Mouse (Mus musculus) intestine, embryonic 14.5 days (tissue): Measurements from ENCODE around the gene Erc2. TPM values are rescaled to one million over a fixed set of nuclear protein-coding genes. Genes with fewer than 3 reads are reported as not detected.
A peak's percentile ranks its signal among the peaks of the same experiment; 100 is the strongest.

Source experiments
- ATAC-seq: fragments of 200-750 bp; cut with Nextera tagmentation; replicated peaks from 2 replicates; pipeline ENCODE4 v1.8.0; 2017; ENCODE audit warnings: low read depth, moderate number of reproducible peaks, moderate TSS enrichment, moderate library complexity; ENCODE audit not compliant: low FRiP score, low TSS enrichment
- DNase-seq: peaks from one replicate; pipeline ENCODE4 v3.0.0-alpha.2; 2018; ENCODE audit warnings: low spot score
- H3K27ac ChIP-seq: fragments of 300-500 bp; sonication (generic); 2 replicates; pipeline ENCODE4 v1.5.1; 2014; ENCODE audit warnings: low read depth, mild to moderate bottlenecking, control low read depth
- H3K27me3 ChIP-seq: fragments of 300-500 bp; sonication (generic); replicated peaks from 2 replicates; pipeline ENCODE4 v1.6.1; 2014; ENCODE audit warnings: low read length, control low read depth; ENCODE audit not compliant: control insufficient read depth, insufficient read depth
- H3K36me3 ChIP-seq: fragments of 300-500 bp; sonication (generic); 2 replicates; pipeline ENCODE4 v1.6.1; 2014; ENCODE audit warnings: low read length, control low read depth; ENCODE audit not compliant: control insufficient read depth, insufficient read depth
- H3K4me1 ChIP-seq: fragments of 300-500 bp; sonication (generic); replicated peaks from 2 replicates; pipeline ENCODE4 v1.6.1; 2014; ENCODE audit warnings: low read length, control low read depth, mixed read lengths; ENCODE audit not compliant: control insufficient read depth, insufficient read depth
- H3K4me2 ChIP-seq: fragments of 300-500 bp; sonication (generic); 2 replicates; pipeline ENCODE4 v1.6.1; 2014; ENCODE audit warnings: low read length
- H3K4me3 ChIP-seq: fragments of 300-500 bp; sonication (generic); 2 replicates; pipeline ENCODE4 v1.5.1; 2014; ENCODE audit warnings: low read depth, low read length, control low read depth, mixed read lengths
- H3K9ac ChIP-seq: fragments of 300-500 bp; sonication (generic); 2 replicates; pipeline ENCODE4 v1.6.1; 2014; ENCODE audit warnings: mild to moderate bottlenecking, low read length
- H3K9me3 ChIP-seq: fragments of 300-500 bp; sonication (generic); 2 replicates; pipeline ENCODE4 v1.6.1; 2016; ENCODE audit warnings: low read length, control low read depth; ENCODE audit not compliant: control insufficient read depth
- WGBS: fragments of 180-500 bp; shearing (Covaris S2); extraction: QIAGEN DNeasy Blood & Tissue Kit; methylation state at CpG from one replicate; pipeline ENCODE4 v1.1.7; 2014; 5-methylcytosine and 5-hydroxymethylcytosine counted together
- polyA plus RNA-seq: library from polyadenylated mRNA; unstranded; fragments of >200 nt; fragmentation: Nextera tagmentation; extraction: Ambion mirVana; gene quantifications from 2 replicates; pipeline ENCODE4 v1.2.1, GENCODE M21; 2014

Gene Erc2
- polyA plus RNA-seq, 1 experiment from 2014 or later, result 7.8 TPM

DNA sequence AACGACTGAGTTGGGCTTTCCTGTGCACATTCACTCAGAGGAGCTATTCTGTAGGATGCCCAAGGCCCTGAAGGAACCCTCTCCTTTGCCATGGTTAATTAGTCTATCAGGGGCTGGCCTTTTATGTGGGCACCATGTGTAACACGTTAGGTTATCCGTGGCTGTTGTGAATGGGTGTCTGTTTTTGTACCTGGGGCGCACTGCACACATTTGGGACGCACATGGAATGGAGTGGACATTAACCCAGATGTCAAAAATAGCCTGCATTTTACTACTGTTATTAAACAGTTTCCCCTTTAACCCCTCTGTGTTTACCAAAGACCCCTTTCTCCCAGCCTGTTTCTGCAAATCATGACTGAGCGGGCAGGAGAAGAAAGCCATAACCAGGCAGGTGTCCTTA, 848.0 kb downstream of the Erc2 start:
- Histone ChIP-seq H3K4me3 (no peak overlapping the region), H3K27me3 (no peaks in the 10 kb centered on the region), H3K36me3 (no peaks in the 10 kb centered on the region), H3K9ac (no peak overlapping the region), H3K9me3 (no peaks in the 10 kb centered on the region), H3K27ac (no peak overlapping the region), H3K4me1 (peaks cover 13% of the 10 kb centered on the region), H3K4me2 (no peak overlapping the region)
- ATAC-seq (no peak), DNase-seq (no peak)
- 44% methylated on average over 6 of the region's 6 CpGs for WGBS

DNA sequence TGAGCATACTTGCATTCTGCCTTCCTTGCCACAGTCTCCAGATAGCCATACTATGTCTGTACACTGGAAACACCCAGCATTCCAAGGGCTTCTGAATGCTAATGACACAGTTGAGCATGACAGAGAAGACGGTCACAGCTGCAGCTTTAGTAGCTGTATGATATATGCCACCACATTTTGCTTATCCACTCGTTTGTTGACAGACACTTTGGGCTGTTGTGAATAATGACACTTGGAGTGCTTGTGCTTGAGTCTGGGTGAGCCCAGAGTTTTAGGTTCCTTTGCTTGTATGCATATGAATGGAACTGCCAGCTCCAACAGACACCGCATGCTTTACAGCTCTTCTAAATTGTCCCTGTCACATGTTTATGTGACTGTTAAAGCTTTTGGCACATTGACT, 852.8 kb downstream of the Erc2 start:
- DNase-seq (no peak), ATAC-seq (no peak)
- WGBS, result 48% methylated on average over 3 of the region's 3 CpGs
- H3K27me3 ChIP-seq, result no peaks in the 10 kb centered on the region
- H3K4me2 ChIP-seq, result no peak overlapping the region
- H3K9me3 ChIP-seq, result no peaks in the 10 kb centered on the region
- H3K36me3 ChIP-seq, result no peaks in the 10 kb centered on the region
- no peak overlapping the region for H3K9ac ChIP-seq
- H3K4me3 ChIP-seq, result no peak overlapping the region
- H3K27ac ChIP-seq, result no peak overlapping the region
- no peaks in the 10 kb centered on the region; the same call in 1 of the 2 replicates for H3K4me1 ChIP-seq

DNA sequence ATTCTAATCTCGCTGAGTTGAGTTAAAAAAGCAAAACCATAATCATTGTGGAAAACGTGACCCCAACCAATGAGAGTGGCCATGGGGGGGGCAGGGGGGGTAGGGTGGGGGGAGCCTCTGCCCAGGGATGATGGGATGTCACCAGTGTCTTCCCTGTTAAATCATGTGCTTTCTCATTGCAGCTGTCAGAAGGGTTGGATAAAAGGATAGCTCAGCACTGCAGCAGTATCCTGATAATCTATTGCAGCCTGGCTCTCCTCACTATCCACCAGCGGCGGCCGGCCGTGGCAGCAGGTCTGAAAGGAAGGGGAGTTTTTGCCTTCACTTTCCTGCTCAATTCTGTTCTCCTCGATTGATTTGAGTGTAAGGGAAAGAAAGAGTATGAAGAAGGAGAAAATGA, 853.2 kb downstream of the Erc2 start:
- H3K4me1 ChIP-seq, result no peaks in the 10 kb centered on the region; the same call in 1 of the 2 replicates
- no peak overlapping the region for H3K4me2 ChIP-seq
- no peak overlapping the region for H3K9ac ChIP-seq
- H3K9me3 ChIP-seq, result no peaks in the 10 kb centered on the region
- H3K36me3 ChIP-seq, result no peaks in the 10 kb centered on the region
- no peaks in the 10 kb centered on the region for H3K27me3 ChIP-seq
- H3K27ac ChIP-seq, result no peak overlapping the region
- no peak overlapping the region for H3K4me3 ChIP-seq
- no peak for DNase-seq
- WGBS, result 31% methylated on average over 7 of the region's 7 CpGs
- ATAC-seq, result no peak

DNA sequence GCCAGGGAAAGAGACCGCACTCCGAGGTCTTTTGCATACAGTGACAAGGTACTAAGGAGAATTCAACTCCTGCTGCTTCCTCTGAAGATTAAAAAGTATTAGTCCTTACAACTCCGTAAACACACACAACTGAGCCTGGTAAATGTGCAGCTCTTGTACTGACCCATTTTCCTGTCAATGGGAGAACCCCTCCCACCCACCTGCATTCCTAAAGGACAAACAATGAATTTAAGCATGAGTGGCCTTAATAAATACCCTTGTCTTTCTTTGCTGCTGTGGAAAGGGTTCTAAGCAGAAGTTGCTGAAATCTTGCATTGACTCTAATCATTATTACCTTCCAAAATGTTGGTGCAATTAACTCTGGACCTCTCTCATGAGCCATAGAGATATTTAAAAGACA, 854.5 kb downstream of the Erc2 start:
- Histone ChIP-seq H3K36me3 (no peaks in the 10 kb centered on the region), H3K27me3 (no peaks in the 10 kb centered on the region), H3K4me1 (no peaks in the 10 kb centered on the region), H3K4me3 (no peak overlapping the region), H3K9ac (no peak overlapping the region), H3K9me3 (no peaks in the 10 kb centered on the region), H3K27ac (no peak overlapping the region), H3K4me2 (no peak overlapping the region)
- 73% methylated on average over 3 of the region's 3 CpGs for WGBS
- ATAC-seq (no peak), DNase-seq (no peak)

DNA sequence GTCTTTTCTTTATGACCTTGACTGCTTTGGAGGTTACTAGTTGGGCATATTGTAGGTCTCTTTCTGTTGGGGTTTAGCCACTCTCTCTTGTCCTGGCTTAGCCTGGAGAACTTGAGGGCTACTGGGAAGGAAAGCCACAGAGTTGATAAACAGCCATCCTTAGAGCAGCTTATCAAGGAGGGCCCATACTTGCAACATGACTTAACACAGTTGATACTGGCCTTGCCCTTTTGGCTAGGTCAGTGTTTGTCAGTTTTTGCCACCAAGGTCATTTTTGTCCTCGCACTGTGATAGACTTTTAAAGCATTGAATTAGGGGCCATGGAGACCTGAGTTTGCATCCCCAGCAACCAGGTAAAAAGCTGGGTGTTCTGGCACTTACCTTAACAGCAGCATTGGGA, 858.6 kb downstream of the Erc2 start:
- Histone ChIP-seq H3K9me3 (no peaks in the 10 kb centered on the region), H3K27ac (no peak overlapping the region), H3K4me2 (no peak overlapping the region), H3K4me1 (no peaks in the 10 kb centered on the region), H3K36me3 (no peaks in the 10 kb centered on the region), H3K4me3 (no peak overlapping the region), H3K27me3 (no peaks in the 10 kb centered on the region), H3K9ac (no peak overlapping the region)
- DNase-seq (no peak), ATAC-seq (no peak)
- WGBS, result 80% methylated on average over 1 of the region's 1 CpGs

DNA sequence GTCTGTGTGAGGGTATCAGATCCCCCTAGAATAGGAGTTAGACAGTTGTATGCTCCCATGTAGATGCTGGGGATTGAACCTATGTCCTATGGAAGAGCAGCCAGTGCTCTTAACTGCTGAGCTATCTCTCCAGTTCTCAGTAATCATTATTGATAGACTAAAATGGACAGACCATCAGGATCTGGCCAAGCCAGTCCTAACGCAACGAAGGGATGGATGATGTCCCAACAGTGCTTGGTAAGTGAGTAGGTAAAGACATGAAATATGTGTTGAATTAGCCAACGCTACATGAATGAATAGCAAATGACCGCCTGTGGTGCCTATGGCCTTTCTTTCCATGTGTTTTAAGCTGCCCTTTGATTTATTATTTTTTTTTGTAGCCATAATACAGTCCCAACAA, 871.6 kb downstream of the Erc2 start:
- H3K9me3 ChIP-seq, result no peaks in the 10 kb centered on the region
- DNase-seq, result no peak
- H3K36me3 ChIP-seq, result no peaks in the 10 kb centered on the region
- H3K27ac ChIP-seq, result no peak overlapping the region
- H3K4me1 ChIP-seq, result no peaks in the 10 kb centered on the region
- H3K9ac ChIP-seq, result no peak overlapping the region
- no peaks in the 10 kb centered on the region for H3K27me3 ChIP-seq
- ATAC-seq, result no peak
- WGBS, result 93% methylated on average over 4 of the region's 4 CpGs
- no peak overlapping the region for H3K4me2 ChIP-seq
- H3K4me3 ChIP-seq, result no peak overlapping the region

DNA sequence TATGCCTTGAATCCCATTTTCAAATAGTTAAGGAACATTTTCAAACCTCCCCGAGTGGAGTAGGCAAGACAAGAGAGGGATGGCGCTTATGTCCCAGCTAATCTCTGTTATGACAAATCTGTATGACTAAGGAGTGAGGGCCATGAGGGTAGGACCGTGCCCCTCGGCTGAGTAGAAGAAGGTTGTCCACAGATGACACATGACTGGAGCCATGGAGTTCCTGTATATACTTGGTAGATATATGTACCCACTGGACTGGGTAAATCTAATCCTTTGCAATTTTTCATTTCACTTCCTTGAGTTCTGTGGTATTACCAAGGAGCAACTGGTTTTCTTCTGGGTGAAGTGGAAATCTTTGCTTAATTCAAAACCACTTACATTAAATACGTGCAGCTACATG, 872.0 kb downstream of the Erc2 start:
- no peaks in the 10 kb centered on the region for H3K36me3 ChIP-seq
- WGBS, result 65% methylated on average over 5 of the region's 5 CpGs
- H3K4me3 ChIP-seq, result no peak overlapping the region
- no peaks in the 10 kb centered on the region for H3K4me1 ChIP-seq
- no peak for DNase-seq
- H3K9ac ChIP-seq, result no peak overlapping the region
- no peaks in the 10 kb centered on the region for H3K27me3 ChIP-seq
- H3K4me2 ChIP-seq, result no peak overlapping the region
- H3K27ac ChIP-seq, result no peak overlapping the region
- ATAC-seq, result no peak
- no peaks in the 10 kb centered on the region for H3K9me3 ChIP-seq

DNA sequence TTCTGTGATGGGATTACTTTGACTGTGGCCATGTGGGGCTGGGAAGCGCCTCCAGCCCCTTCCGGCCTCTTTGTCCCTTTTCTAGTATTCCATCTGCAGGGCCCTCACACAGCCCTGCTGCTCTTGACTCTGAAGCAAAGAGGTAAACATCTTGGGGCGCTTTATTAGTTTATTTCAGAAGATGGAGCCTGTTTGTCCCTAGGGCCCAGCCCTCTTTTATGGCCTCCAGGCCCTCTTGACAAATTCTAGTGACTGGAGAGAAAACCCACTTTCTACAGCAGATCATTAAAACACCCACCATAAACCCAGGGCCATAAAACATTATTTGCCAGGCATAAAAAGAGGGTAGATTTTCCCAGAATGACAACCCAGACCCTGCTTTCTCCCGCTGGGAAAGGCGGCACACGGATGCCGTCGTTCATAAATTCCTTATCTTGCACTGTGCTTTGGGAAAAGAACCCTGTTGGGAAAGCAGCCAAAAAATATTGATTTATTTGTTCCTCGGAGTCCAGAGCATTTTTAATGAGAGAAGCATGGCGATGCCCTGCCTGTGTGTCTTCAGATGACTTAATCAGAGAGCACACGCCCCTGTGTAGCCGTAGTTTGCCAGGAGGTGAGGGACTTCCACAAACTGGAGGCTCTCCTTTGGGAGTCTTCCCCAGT, 879.1 kb downstream of the Erc2 start:
- 23% methylated on average over 12 of the region's 12 CpGs for WGBS
- Histone ChIP-seq H3K9ac (no peak overlapping the region), H3K4me3 (no peak overlapping the region), H3K4me1 (peaks cover 6% of the 10 kb centered on the region; the same call in 1 of the 2 replicates), H3K36me3 (no peaks in the 10 kb centered on the region), H3K9me3 (no peaks in the 10 kb centered on the region), H3K27ac (no peak overlapping the region), H3K4me2 (no peak overlapping the region), H3K27me3 (peaks cover 12% of the 10 kb centered on the region; the same call in 1 of the 2 replicates)
- peak; percentile 62 for DNase-seq
- no peak for ATAC-seq

DNA sequence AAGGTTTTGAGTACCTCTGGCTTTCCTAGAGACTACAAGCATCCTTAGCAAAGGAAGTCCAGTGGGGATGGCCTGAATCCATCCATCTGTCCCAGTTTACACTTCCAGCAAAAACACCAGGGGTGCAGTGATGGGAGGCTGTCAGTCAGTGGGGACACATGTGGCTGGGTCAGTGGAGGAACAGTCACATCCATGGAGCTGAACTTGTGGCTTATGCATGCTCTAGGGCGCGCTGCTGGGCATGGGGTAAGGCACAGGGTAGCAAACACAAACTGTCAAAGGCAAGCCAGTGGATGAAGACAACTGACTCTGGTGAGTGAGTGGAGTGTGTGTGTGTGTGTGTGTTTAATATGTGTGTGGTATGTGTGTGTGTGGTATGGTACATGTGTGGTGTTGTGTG, 881.0 kb downstream of the Erc2 start:
- ATAC-seq, result no peak
- WGBS, result 90% methylated on average over 2 of the region's 2 CpGs

More for the DNA sequence above, 881.0 kb downstream of the Erc2 start:
- no peaks in the 10 kb centered on the region for H3K36me3 ChIP-seq
- H3K27ac ChIP-seq, result no peak overlapping the region
- no peak overlapping the region for H3K4me2 ChIP-seq
- peaks cover 6% of the 10 kb centered on the region; the same call in 1 of the 2 replicates for H3K4me1 ChIP-seq
- no peak for DNase-seq
- no peak overlapping the region for H3K4me3 ChIP-seq
- no peaks in the 10 kb centered on the region for H3K9me3 ChIP-seq
- H3K27me3 ChIP-seq, result peaks cover 15% of the 10 kb centered on the region
- no peak overlapping the region for H3K9ac ChIP-seq
